In genomic region chr5:39638926-39639325, GRCm38 (mm10) we compare ENCODE assay signal across 13 mouse cellular contexts.
DNase-seq lines count a peak whose midpoint lies in the region; TF ChIP-seq lines count a peak whose summit lies in the region.
"Had no signal": no experiment of that assay in that cellular context is flagged by ENCODE, and none has a peak within 500 bp of the region (broad histone marks: within the 10 kb centered on the region; RNA-seq: fewer than 3 reads in every experiment).

No protein-coding gene starts in this region.

- H3K4me1 ChIP-seq in cerebellum, adult 2 months (ENCODE audit: control insufficient read depth, insufficient read depth, low read length): peaks cover 20% of the 10 kb centered on the region

- H3K27me3 ChIP-seq in cerebellum, adult 2 months (ENCODE audit: control insufficient read depth, insufficient read depth, low read length): no peaks in the 10 kb centered on the region

- peak overlapping the region; percentile 14; the same call in 1 of the 2 replicates for H3K27ac ChIP-seq in cerebellum, adult 2 months (ENCODE audit: insufficient read depth, low read length)
- peak overlapping the region; percentile 21; the same call in 1 of the 2 replicates for H3K27ac ChIP-seq in layer of hippocampus, adult 2 months
- H3K27ac ChIP-seq: embryonic facial prominence, embryonic 13.5 days; forebrain, embryonic 13.5 days; gastrocnemius, adult 2 months; heart, adult 2 months; heart, embryonic 15.5 days had no signal

- peak; percentile 48 to 53 for DNase-seq in cerebellum, adult 2 months
- no peak for DNase-seq in cerebellum, adult 11 months
- peak; percentile 89 for DNase-seq in heart, adult 11 months
- DNase-seq in heart, adult 18-20 months: no peak
- no peak for DNase-seq in layer of hippocampus, adult 2 months (ENCODE audit: low spot score in 2 of 2)
- no peak for DNase-seq in layer of hippocampus, adult 8-10 months (ENCODE audit: low spot score in 2 of 2)
- peak; percentile 53 for DNase-seq in brain, adult 2 months (ENCODE audit: low read depth, low spot score)
- DNase-seq: adrenal gland, adult 8-10 months had no signal

- no peak for TF ChIP-seq CTCF in cerebellum, adult 2 months (IDR thresholded peaks at IDR 0.05; ENCODE audit: borderline replicate concordance, insufficient read depth, low read depth, low read length)
- TF ChIP-seq CTCF in layer of hippocampus, adult 2 months (conservative IDR thresholded peaks at IDR 0.05): no peak

- TF ChIP-seq POLR2A in cerebellum, adult 2 months (IDR thresholded peaks at IDR 0.05; ENCODE audit: borderline replicate concordance, insufficient read depth, low read length): no peak

- WGBS in cerebellum, adult 2 months: 8% methylated on average over 5 of the region's 5 CpGs

- H3K4me3 ChIP-seq in cerebellum, adult 2 months (replicated peaks; ENCODE audit: insufficient read depth, low read depth, low read length): peak overlapping the region; percentile 55
- H3K4me3 ChIP-seq in layer of hippocampus, adult 2 months: peak overlapping the region; percentile 6; the same call in 1 of the 2 replicates
- H3K4me3 ChIP-seq: embryonic facial prominence, embryonic 13.5 days; forebrain, embryonic 13.5 days; gastrocnemius, adult 2 months; heart, adult 2 months; heart, embryonic 15.5 days had no signal

Comparison
In these comparisons a context has a peak if more than half of its experiments do, and no peak if none do; other contexts are left out.
1. DNase-seq: peak in cerebellum, adult 2 months (2 of 2), heart, adult 11 months (single experiment) and brain, adult 2 months (single experiment); none in cerebellum, adult 11 months (single experiment), heart, adult 18-20 months (0 of 2), layer of hippocampus, adult 2 months (0 of 2) and layer of hippocampus, adult 8-10 months (0 of 2).